Mouse (Mus musculus): ENCODE measurements around the gene Fcer2a.

GRCm38 (mm10) chr8:3679656-3680055 lies 14.3 kb downstream of the Fcer2a start:
- TF ChIP-seq CTCF (IDR thresholded peaks at IDR 0.05; ENCODE audit: control insufficient read depth, insufficient read depth, insufficient replicate concordance, low read depth, low read length) (no peak), POLR2A (IDR thresholded peaks at IDR 0.05; ENCODE audit: control insufficient read depth, low read depth, low read length) (no peak)

All from testis, adult 2 months (tissue).